Mouse (Mus musculus) limb, embryonic 14.5 days (tissue): ENCODE results near the gene Hcfc1r1. TPM values are rescaled to one million over a fixed set of nuclear protein-coding genes. Genes with fewer than 3 reads are reported as not detected.

Source experiments
- ATAC-seq: fragments of 200-750 bp; cut with Nextera tagmentation; 2 replicates; pipeline ENCODE4 v1.8.0; 2017; ENCODE audit warnings: low read depth, moderate number of reproducible peaks, moderate TSS enrichment; ENCODE audit not compliant: low FRiP score
- DNase-seq: peaks from one replicate; pipeline ENCODE4 v3.0.0-alpha.2; 2015; ENCODE audit warnings: low spot score
- H3K27ac ChIP-seq: fragments of 300-500 bp; sonication (generic); replicated peaks from 2 replicates; pipeline ENCODE4 v1.5.1; 2014; ENCODE audit warnings: low read depth, mild to moderate bottlenecking, low read length, moderate library complexity, mixed read lengths
- H3K27me3 ChIP-seq: fragments of 300-500 bp; sonication (generic); 2 replicates; pipeline ENCODE4 v1.6.1; 2014; ENCODE audit warnings: low read length, mixed read lengths; ENCODE audit not compliant: control insufficient read depth, insufficient read depth
- H3K36me3 ChIP-seq: fragments of 300-500 bp; sonication (generic); 2 replicates; pipeline ENCODE4 v1.6.1; 2014; ENCODE audit warnings: mild to moderate bottlenecking, low read length, moderate library complexity, mixed read lengths; ENCODE audit not compliant: control insufficient read depth, insufficient read depth
- H3K4me1 ChIP-seq: fragments of 300-500 bp; sonication (generic); 2 replicates; pipeline ENCODE4 v1.6.1; 2014; ENCODE audit warnings: antibody characterized with exemption, low read length, mixed read lengths; ENCODE audit not compliant: control insufficient read depth, insufficient read depth
- H3K4me2 ChIP-seq: fragments of 300-500 bp; sonication (generic); replicated peaks from 2 replicates; pipeline ENCODE4 v1.6.1; 2014; ENCODE audit warnings: low read depth, mild to moderate bottlenecking, low read length, moderate library complexity; ENCODE audit not compliant: severe bottlenecking
- H3K4me3 ChIP-seq: fragments of 300-500 bp; sonication (generic); replicated peaks from 2 replicates; pipeline ENCODE4 v1.5.1; 2014; ENCODE audit warnings: low read length
- H3K9ac ChIP-seq: fragments of 300-500 bp; sonication (generic); 2 replicates; pipeline ENCODE4 v1.6.1; 2014; ENCODE audit warnings: mild to moderate bottlenecking, low read depth, low read length, moderate library complexity; ENCODE audit not compliant: severe bottlenecking
- H3K9me3 ChIP-seq: fragments of 300-500 bp; sonication (generic); 2 replicates; pipeline ENCODE4 v1.6.1; 2016; ENCODE audit warnings: low read length; ENCODE audit not compliant: control insufficient read depth
- POLR2A ChIP-seq: fragments of 200-500 bp; IDR thresholded peaks from 2 replicates; pipeline ENCODE4 v1.8.0; 2012; ENCODE audit warnings: inconsistent platforms, mild to moderate bottlenecking, moderate library complexity, borderline replicate concordance; ENCODE audit not compliant: insufficient read depth, insufficient read length; ENCODE audit errors: extremely low read depth
- WGBS: fragments of 180-500 bp; shearing (Covaris S2); extraction: QIAGEN DNeasy Blood & Tissue Kit; methylation state at CpG from one replicate; pipeline ENCODE4 v1.1.7; 2014; 5-methylcytosine and 5-hydroxymethylcytosine counted together
- polyA plus RNA-seq, 2 experiments: library from polyadenylated mRNA; depleted of rRNA in 1 of 2; stranded (reverse) in 1 of 2; unstranded in 1 of 2; fragments of >200 nt; fragmentation: Nextera tagmentation in 1 of 2; extraction: Ambion mirVana in 1 of 2; gene quantifications; 2 replicates each; pipeline versions ENCODE4 v1.2.1 to v1.2.3; 2012 to 2014

Hcfc1r1 gene
- polyA plus RNA-seq (2012; rRNA removed) (63.4 and 73.3 TPM in 2 replicates), polyA plus RNA-seq (2014; fragmentation: Nextera tagmentation; extraction: Ambion mirVana) (85.3 and 85.4 TPM in 2 replicates)

GRCm38 (mm10) chr17:23673424-23674073 is at the start of gene Hcfc1r1, which contains the start of gene Thoc6:
TSS of gene Hcfc1r1 (plus strand) at chr17:23673596.
TSS of gene Thoc6 (minus strand) at chr17:23673882.
- peak within 1 kb of the TSS; percentile 60 for H3K9ac ChIP-seq
- no peaks in the 10 kb centered on the region for H3K9me3 ChIP-seq
- 0 out of 2 replicates have a peak, but pooled peaks have one; percentile 48 for TF ChIP-seq POLR2A
- H3K4me1 ChIP-seq: peaks cover 32% of the 10 kb centered on the region
- H3K4me2 ChIP-seq: peak within 1 kb of the TSS; percentile 96
- peak; percentile 95 for DNase-seq
- under 1% methylated on average over 45 of the region's 45 CpGs for WGBS
- ATAC-seq: peak; percentile 91
- H3K27ac ChIP-seq: peak within 1 kb of the TSS; percentile 81
- peak within 1 kb of the TSS; percentile 62 for H3K4me3 ChIP-seq
- H3K36me3 ChIP-seq: peaks cover 19% of the 10 kb centered on the region
- H3K27me3 ChIP-seq: peaks cover 7% of the 10 kb centered on the region; the same call in 1 of the 2 replicates

GRCm38 (mm10) chr17:23627813-23628212 is 45.6 kb upstream of the Hcfc1r1 start:
- no peak for TF ChIP-seq POLR2A
- Histone ChIP-seq H3K9me3 (no peaks in the 10 kb centered on the region), H3K4me1 (no peaks in the 10 kb centered on the region), H3K27ac (no peak overlapping the region), H3K36me3 (no peaks in the 10 kb centered on the region), H3K9ac (no peak overlapping the region), H3K4me2 (no peak overlapping the region), H3K27me3 (no peaks in the 10 kb centered on the region), H3K4me3 (no peak overlapping the region)
- DNase-seq (no peak), ATAC-seq (no peak)
- WGBS: 29% methylated on average over 7 of the region's 7 CpGs

- no peaks in the 10 kb centered on the region for H3K36me3 ChIP-seq
- H3K9me3 ChIP-seq: no peaks in the 10 kb centered on the region
- H3K4me2 ChIP-seq: peak overlapping the region; percentile 39
- DNase-seq (peak; percentile 79), ATAC-seq (peak; percentile 82)
- no peaks in the 10 kb centered on the region for H3K27me3 ChIP-seq
- no peaks in the 10 kb centered on the region for H3K4me1 ChIP-seq
- 13% methylated on average over 22 of the region's 22 CpGs for WGBS
- no peak for TF ChIP-seq POLR2A
- peak overlapping the region; percentile 25; the same call in 1 of the 2 replicates for H3K9ac ChIP-seq
- no peak overlapping the region for H3K27ac ChIP-seq
- H3K4me3 ChIP-seq: peak overlapping the region; percentile 15
These were observed 43.0 kb upstream of the Hcfc1r1 start for GRCm38 (mm10) chr17:23630195-23631020.

- Histone ChIP-seq H3K4me3 (no peak overlapping the region), H3K4me1 (no peaks in the 10 kb centered on the region), H3K4me2 (no peak overlapping the region), H3K27me3 (no peaks in the 10 kb centered on the region), H3K36me3 (no peaks in the 10 kb centered on the region), H3K27ac (no peak overlapping the region), H3K9me3 (no peaks in the 10 kb centered on the region), H3K9ac (no peak overlapping the region)
- no peak for ATAC-seq
- 88% methylated on average over 8 of the region's 8 CpGs for WGBS
- TF ChIP-seq POLR2A: no peak
- no peak for DNase-seq
These were observed 42.2 kb upstream of the Hcfc1r1 start for GRCm38 (mm10) chr17:23631241-23631640.
